Mouse (Mus musculus) embryonic facial prominence, embryonic 11.5 days (tissue): ENCODE data around the gene Krt77. TPM values are rescaled to one million over a fixed set of nuclear protein-coding genes. Genes with fewer than 3 reads are reported as not detected.

ENCODE experiments used
- ATAC-seq: fragments of 200-750 bp; cut with Nextera tagmentation; replicated peaks from 2 replicates; pipeline ENCODE4 v1.8.0; 2017; ENCODE audit warnings: low read depth; ENCODE audit not compliant: insufficient number of reproducible peaks, low FRiP score, low TSS enrichment
- DNase-seq: peaks from one replicate; pipeline ENCODE4 v3.0.0-alpha.2; 2015; ENCODE audit warnings: low spot score
- H3K27ac ChIP-seq: fragments of 300-500 bp; sonication (generic); replicated peaks from 2 replicates; pipeline ENCODE4 v1.5.1; 2014; ENCODE audit warnings: mild to moderate bottlenecking, low read depth, low read length, control low read depth
- H3K27me3 ChIP-seq: fragments of 300-500 bp; sonication (generic); 2 replicates; pipeline ENCODE4 v1.6.1; 2014; ENCODE audit warnings: mild to moderate bottlenecking, low read length, moderate library complexity, mixed read lengths; ENCODE audit not compliant: control insufficient read depth, insufficient read depth
- H3K36me3 ChIP-seq: fragments of 300-500 bp; sonication (generic); replicated peaks from 2 replicates; pipeline ENCODE4 v1.6.1; 2014; ENCODE audit warnings: low read depth, mild to moderate bottlenecking, low read length, moderate library complexity, mixed read lengths; ENCODE audit not compliant: control insufficient read depth, insufficient read depth
- H3K4me1 ChIP-seq: fragments of 300-500 bp; sonication (generic); 2 replicates; pipeline ENCODE4 v1.6.1; 2014; ENCODE audit warnings: low read length, mixed read lengths; ENCODE audit not compliant: control insufficient read depth, insufficient read depth
- H3K4me2 ChIP-seq: fragments of 300-500 bp; sonication (generic); 2 replicates; pipeline ENCODE4 v1.6.1; 2014; ENCODE audit warnings: low read depth, mild to moderate bottlenecking, control low read depth, low read length, moderate library complexity
- H3K4me3 ChIP-seq: fragments of 300-500 bp; sonication (generic); 2 replicates; pipeline ENCODE4 v1.5.1; 2014; ENCODE audit warnings: low read depth, low read length, control low read depth
- H3K9ac ChIP-seq: fragments of 300-500 bp; sonication (generic); replicated peaks from 2 replicates; pipeline ENCODE4 v1.6.1; 2014; ENCODE audit warnings: mild to moderate bottlenecking, control low read depth, low read length
- H3K9me3 ChIP-seq: fragments of 300-500 bp; sonication (generic); replicated peaks from 2 replicates; pipeline ENCODE4 v1.6.1; 2016; ENCODE audit warnings: mild to moderate bottlenecking, low read length, inconsistent platforms, mixed read lengths; ENCODE audit not compliant: control insufficient read depth
- WGBS: fragments of 180-500 bp; shearing (Covaris S2); extraction: QIAGEN DNeasy Blood & Tissue Kit; methylation state at CpG from one replicate; pipeline ENCODE4 v1.1.7; 2014; 5-methylcytosine and 5-hydroxymethylcytosine counted together
- polyA plus RNA-seq: library from polyadenylated mRNA; unstranded; fragments of >200 nt; fragmentation: Nextera tagmentation; extraction: Ambion mirVana; gene quantifications from 2 replicates; pipeline ENCODE4 v1.2.1, GENCODE M21; 2014

The Krt77 gene
- not detected in 2 replicates for polyA plus RNA-seq

DNA sequence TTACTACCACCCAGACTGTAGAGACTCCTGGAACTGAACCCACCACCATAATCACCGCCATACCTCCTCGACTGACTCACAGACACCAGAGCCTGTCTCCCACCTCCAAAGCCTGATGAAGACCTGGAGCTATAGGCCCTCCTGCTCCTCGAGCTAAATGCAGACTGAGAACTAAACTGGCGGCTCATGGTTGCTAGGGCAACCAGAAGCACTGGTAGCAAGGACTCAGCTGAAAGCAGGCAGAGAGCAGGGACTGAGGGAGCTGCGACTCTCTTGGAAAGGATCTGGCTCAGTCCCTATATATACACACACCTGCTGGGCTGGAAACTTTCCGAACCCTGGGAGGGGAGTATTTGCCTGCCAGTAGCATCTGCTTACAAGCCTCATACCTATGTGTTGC, at the start of gene Krt77:
Krt77 (minus strand) TSS at position 275 of the 400 bp plus-strand sequence.
- no peak for ATAC-seq
- H3K27me3 ChIP-seq, result no peaks in the 10 kb centered on the region
- 41% methylated on average over 6 of the region's 6 CpGs for WGBS
- no peaks in the 10 kb centered on the region for H3K4me1 ChIP-seq
- no peak within 1 kb of the TSS for H3K4me3 ChIP-seq
- H3K9ac ChIP-seq, result no peak within 1 kb of the TSS
- no peaks in the 10 kb centered on the region for H3K36me3 ChIP-seq
- no peak within 1 kb of the TSS for H3K4me2 ChIP-seq
- no peak for DNase-seq
- no peaks in the 10 kb centered on the region for H3K9me3 ChIP-seq
- no peak within 1 kb of the TSS for H3K27ac ChIP-seq

DNA sequence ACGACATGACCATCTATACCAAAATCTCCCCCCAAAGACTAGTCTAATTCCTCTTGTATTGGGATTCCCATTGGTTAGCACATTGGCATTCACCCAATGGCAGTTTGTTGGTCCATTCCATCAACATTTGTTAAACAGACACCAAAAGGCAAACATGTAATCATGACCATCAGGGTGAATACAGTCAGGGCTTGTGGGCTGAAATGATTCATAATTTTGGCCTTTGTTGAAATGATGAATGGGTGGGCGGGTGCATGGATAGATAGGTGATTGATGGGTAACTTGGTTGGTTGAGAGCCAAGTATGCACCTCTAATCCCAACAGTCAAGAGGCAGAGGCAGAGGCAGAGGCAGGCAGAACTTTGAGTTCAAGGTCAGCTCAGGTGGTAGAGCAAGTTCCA, 46.6 kb upstream of the Krt77 start:
- H3K4me2 ChIP-seq, result no peak overlapping the region
- no peaks in the 10 kb centered on the region for H3K9me3 ChIP-seq
- no peaks in the 10 kb centered on the region for H3K36me3 ChIP-seq
- no peak overlapping the region for H3K9ac ChIP-seq
- ATAC-seq (no peak), DNase-seq (no peak)
- H3K27me3 ChIP-seq, result no peaks in the 10 kb centered on the region
- WGBS, result 75% methylated on average over 2 of the region's 2 CpGs
- no peak overlapping the region for H3K27ac ChIP-seq
- H3K4me3 ChIP-seq, result no peak overlapping the region
- H3K4me1 ChIP-seq, result no peaks in the 10 kb centered on the region

DNA sequence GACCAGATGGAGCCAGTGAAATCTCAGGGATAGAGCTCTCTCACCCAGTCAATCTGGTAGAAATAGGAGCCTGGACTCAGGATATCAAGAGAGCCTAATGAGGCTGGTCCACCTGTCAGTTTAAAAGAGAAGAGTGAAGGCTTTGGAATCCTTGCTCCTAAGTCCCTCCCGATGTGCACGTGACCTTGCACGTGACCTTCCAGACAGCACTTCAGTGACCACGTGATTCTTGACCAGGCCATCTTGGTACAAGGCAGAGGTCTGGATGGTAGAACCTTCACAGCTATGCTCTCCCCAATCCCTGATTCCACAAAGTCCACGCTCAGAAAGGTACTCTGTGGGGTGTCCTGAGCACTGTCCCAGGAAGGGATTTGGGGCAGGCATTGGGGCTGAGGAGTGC, 35.3 kb upstream of the Krt77 start:
- Histone ChIP-seq H3K27me3 (no peaks in the 10 kb centered on the region), H3K4me2 (no peak overlapping the region), H3K27ac (no peak overlapping the region), H3K36me3 (no peaks in the 10 kb centered on the region), H3K4me3 (no peak overlapping the region), H3K9me3 (no peaks in the 10 kb centered on the region), H3K4me1 (no peaks in the 10 kb centered on the region), H3K9ac (no peak overlapping the region)
- 79% methylated on average over 5 of the region's 5 CpGs for WGBS
- DNase-seq (no peak), ATAC-seq (no peak)

DNA sequence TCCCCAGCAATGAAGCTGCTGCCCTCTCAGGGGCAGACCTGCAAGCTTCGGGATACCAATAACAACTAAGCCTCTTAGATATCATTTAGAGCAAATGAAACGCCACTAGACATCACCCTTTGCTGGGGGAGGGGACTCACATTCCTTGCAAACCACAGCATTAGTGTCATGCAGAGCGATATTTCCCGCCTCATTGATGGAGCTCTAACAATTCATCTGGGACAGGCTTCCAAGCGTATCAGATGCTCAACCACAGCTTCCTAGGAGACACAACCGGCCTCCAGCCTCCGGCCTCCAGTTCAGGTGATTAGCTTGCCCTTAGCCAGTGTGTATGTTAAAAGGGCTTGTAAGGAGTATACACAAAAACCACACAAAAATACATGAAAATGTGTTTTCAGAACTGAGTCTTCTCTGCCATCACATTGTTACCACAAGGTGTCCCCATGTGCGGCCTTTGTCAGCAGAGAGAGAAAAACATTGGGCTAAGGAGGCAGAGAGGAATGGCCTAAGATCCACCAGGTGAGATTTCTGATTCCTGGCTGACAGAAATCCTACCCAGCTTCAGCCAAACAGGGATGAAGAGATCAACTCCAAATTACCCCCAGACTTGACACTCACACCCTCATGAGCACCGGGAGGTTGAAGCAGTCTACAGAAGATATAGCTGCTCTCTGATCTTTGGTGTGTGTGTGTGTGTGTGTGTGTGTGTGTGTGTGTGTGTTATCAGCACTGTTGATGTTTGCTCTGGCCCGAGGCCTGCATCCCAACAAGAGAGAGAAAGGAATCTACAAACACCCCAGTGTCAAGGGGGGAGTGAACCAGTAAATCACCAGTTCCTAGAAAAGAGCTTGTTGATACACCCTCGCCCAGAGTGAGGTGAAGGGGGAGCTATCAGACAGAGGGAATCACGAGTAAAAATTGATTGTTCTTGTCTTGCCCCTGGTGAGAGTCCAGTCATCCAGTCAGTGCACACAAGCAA, 33.0 kb upstream of the Krt77 start:
- Histone ChIP-seq H3K4me1 (no peaks in the 10 kb centered on the region), H3K4me3 (no peak overlapping the region), H3K4me2 (no peak overlapping the region), H3K9me3 (no peaks in the 10 kb centered on the region), H3K27me3 (no peaks in the 10 kb centered on the region), H3K36me3 (no peaks in the 10 kb centered on the region), H3K27ac (no peak overlapping the region), H3K9ac (no peak overlapping the region)
- DNase-seq (peak; percentile 1), ATAC-seq (no peak)
- WGBS, result 58% methylated on average over 12 of the region's 12 CpGs

DNA sequence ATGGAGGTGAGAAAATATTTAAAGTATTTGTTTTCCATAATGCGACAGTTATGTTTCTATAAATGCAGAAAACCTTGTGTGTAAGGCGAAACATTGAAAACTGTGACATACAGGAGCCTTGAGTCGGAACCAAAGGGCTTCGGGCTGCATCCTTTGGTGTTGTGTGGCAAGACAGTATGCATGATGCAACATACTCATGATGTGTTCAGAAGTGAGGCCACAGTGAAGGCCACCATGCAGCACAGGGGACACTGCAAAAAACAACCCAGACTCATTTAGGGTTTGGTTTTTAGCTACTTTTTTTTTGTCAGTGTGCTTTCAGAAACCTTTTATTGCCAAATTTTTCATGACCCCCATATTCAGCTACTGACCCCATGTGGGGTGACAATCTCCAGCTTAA, 25.7 kb upstream of the Krt77 start:
- no peak for ATAC-seq
- no peak overlapping the region for H3K4me2 ChIP-seq
- H3K9ac ChIP-seq, result no peak overlapping the region
- no peaks in the 10 kb centered on the region for H3K36me3 ChIP-seq
- no peak overlapping the region for H3K4me3 ChIP-seq
- no peaks in the 10 kb centered on the region for H3K27me3 ChIP-seq
- no peak overlapping the region for H3K27ac ChIP-seq
- no peak for DNase-seq
- no peaks in the 10 kb centered on the region for H3K9me3 ChIP-seq
- WGBS, result 88% methylated on average over 4 of the region's 4 CpGs
- no peaks in the 10 kb centered on the region for H3K4me1 ChIP-seq

DNA sequence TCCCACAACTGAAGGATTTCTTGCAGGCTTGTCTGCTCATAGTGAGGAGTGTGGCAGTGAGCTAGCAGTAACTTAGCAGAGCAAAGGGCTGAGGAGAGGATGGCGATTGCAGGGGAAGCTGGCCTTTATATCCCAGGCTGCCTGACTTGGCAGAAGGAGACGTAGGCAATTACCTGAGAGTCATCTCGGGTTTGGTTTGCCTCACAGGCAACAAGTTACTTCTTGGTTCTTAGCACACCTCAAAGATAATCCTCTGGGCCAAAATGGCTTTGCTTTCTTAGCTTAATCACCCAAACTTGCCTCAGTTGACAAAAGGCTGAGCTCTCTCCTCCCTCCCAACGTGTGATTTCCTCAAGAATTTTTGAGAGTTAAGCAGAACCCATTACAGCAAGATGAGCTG, 23.3 kb upstream of the Krt77 start, which contains the start of gene Krt76:
Krt76 (minus strand) TSS at position 101 of the 400 bp plus-strand sequence.
- H3K4me3 ChIP-seq, result no peak within 1 kb of the TSS
- H3K4me2 ChIP-seq, result no peak within 1 kb of the TSS
- no peaks in the 10 kb centered on the region for H3K4me1 ChIP-seq
- no peak for ATAC-seq
- no peak within 1 kb of the TSS for H3K27ac ChIP-seq
- DNase-seq, result no peak
- 67% methylated on average over 4 of the region's 4 CpGs for WGBS
- no peaks in the 10 kb centered on the region for H3K9me3 ChIP-seq
- H3K36me3 ChIP-seq, result no peaks in the 10 kb centered on the region
- H3K9ac ChIP-seq, result no peak within 1 kb of the TSS
- H3K27me3 ChIP-seq, result no peaks in the 10 kb centered on the region

DNA sequence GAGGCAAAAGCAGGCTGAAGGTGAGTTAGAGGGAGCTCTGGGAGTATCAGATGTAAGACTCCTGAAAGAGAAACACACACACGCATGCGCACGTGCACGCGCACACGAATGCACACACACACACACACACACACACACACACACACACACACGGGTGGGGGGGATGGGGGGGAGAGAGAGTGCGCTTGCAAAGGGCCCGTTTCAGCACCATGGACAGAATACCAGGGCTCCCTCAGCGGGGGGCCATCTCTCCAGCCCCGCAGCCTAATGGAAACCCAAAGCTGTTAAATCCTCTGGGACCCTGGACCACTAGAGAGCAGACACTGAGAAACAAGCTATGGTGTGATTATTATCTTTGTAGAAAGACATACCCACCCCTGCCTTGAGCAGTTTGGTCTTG, 10.3 kb upstream of the Krt77 start:
- no peak overlapping the region for H3K4me2 ChIP-seq
- DNase-seq (peak; percentile 70), ATAC-seq (no peak)
- no peaks in the 10 kb centered on the region for H3K9me3 ChIP-seq
- no peaks in the 10 kb centered on the region for H3K27me3 ChIP-seq
- H3K27ac ChIP-seq, result no peak overlapping the region
- H3K4me1 ChIP-seq, result no peaks in the 10 kb centered on the region
- H3K4me3 ChIP-seq, result no peak overlapping the region
- H3K9ac ChIP-seq, result no peak overlapping the region
- WGBS, result 24% methylated on average over 11 of the region's 11 CpGs
- H3K36me3 ChIP-seq, result no peaks in the 10 kb centered on the region

DNA sequence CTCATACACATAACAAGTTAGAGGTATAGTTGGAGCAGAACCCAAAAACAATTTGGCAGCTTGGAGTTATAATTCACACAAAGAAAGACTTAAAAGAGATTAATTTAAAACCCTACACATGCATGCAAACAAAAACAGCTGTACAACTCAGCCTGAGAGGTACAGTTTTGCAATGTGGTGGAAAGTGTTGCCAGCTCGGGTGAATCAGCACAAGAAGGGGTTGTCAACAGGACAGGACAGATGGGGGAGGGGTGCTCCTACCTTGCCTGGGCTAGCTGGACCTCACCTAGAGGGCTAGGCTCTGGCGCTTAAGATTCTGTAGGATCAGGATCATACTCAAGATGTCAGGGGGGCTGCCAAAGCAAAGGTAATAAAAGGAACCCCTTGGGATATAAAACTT, 8.5 kb upstream of the Krt77 start:
- no peak overlapping the region for H3K9ac ChIP-seq
- H3K4me2 ChIP-seq, result no peak overlapping the region
- WGBS, result 58% methylated on average over 2 of the region's 2 CpGs
- ATAC-seq (no peak), DNase-seq (no peak)
- H3K36me3 ChIP-seq, result no peaks in the 10 kb centered on the region
- H3K27me3 ChIP-seq, result no peaks in the 10 kb centered on the region
- H3K4me1 ChIP-seq, result no peaks in the 10 kb centered on the region
- no peak overlapping the region for H3K27ac ChIP-seq
- H3K4me3 ChIP-seq, result no peak overlapping the region
- no peaks in the 10 kb centered on the region for H3K9me3 ChIP-seq
